Mouse (Mus musculus) hindbrain, embryonic 12.5 days (tissue): ENCODE data around the gene Zfp326. TPM values are rescaled to one million over a fixed set of nuclear protein-coding genes. Genes with fewer than 3 reads are reported as not detected.
A peak's percentile ranks its signal among the peaks of the same experiment; 100 is the strongest.
"Not testable (repeated sequence)": the region's sequence is repeated elsewhere in the genome, so short reads cannot be mapped to it uniquely, and the experiment has no call there.

Source experiments
- ATAC-seq: fragments of 200-750 bp; cut with Nextera tagmentation; 2 replicates; pipeline ENCODE4 v1.8.0; 2017; ENCODE audit warnings: moderate TSS enrichment; ENCODE audit not compliant: low FRiP score
- H3K27ac ChIP-seq: fragments of 300-500 bp; sonication (generic); 2 replicates; pipeline ENCODE4 v1.5.1; 2016; ENCODE audit warnings: mild to moderate bottlenecking
- H3K27me3 ChIP-seq: fragments of 300-500 bp; sonication (generic); 2 replicates; pipeline ENCODE4 v1.6.1; 2016; ENCODE audit warnings: mild to moderate bottlenecking
- H3K36me3 ChIP-seq: fragments of 300-500 bp; sonication (generic); 2 replicates; pipeline ENCODE4 v1.6.1; 2016; ENCODE audit warnings: mild to moderate bottlenecking
- H3K4me1 ChIP-seq: fragments of 300-500 bp; sonication (generic); 2 replicates; pipeline ENCODE4 v1.6.1; 2016
- H3K4me2 ChIP-seq: fragments of 300-500 bp; sonication (generic); replicated peaks from 2 replicates; pipeline ENCODE4 v1.6.1; 2016; ENCODE audit warnings: mild to moderate bottlenecking
- H3K4me3 ChIP-seq: fragments of 300-500 bp; sonication (generic); 2 replicates; pipeline ENCODE4 v1.5.1; 2016; ENCODE audit warnings: mild to moderate bottlenecking
- H3K9ac ChIP-seq: fragments of 300-500 bp; sonication (generic); 2 replicates; pipeline ENCODE4 v1.6.1; 2016; ENCODE audit warnings: mild to moderate bottlenecking, moderate library complexity
- H3K9me3 ChIP-seq: fragments of 300-500 bp; sonication (generic); replicated peaks from 2 replicates; pipeline ENCODE4 v1.6.1; 2016; ENCODE audit warnings: mild to moderate bottlenecking
- WGBS: fragments of 180-500 bp; shearing (Covaris S2); methylation state at CpG from one replicate; pipeline ENCODE4 v1.1.7; 2016; 5-methylcytosine and 5-hydroxymethylcytosine counted together
- polyA plus RNA-seq: library from polyadenylated mRNA; unstranded; fragments of >200 nt; fragmentation: Nextera tagmentation; extraction: Ambion mirVana; gene quantifications from 2 replicates; pipeline ENCODE4 v1.2.1, GENCODE M21; 2016

The Zfp326 gene
- polyA plus RNA-seq, 1 experiment from 2014 or later, result 64.7 TPM

DNA sequence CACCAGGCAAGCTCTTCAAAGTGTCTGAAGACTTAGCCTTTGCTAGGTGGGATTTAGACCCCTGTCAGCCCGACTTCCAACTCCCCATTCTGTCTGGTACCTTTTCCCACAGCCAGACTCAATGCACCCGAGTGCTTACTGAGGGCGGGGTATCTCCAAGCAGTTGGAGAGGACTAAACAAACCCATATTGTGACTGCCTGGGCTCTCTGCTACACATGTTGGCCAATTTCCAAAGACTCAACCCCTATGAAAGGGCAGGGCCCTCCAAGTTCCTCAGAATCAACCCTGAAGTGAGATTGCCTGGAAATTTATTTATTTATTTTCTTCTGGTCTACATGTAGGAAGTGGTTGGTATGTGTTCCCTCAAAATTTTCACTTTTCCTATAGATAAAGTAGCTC, 26.7 kb upstream of the Zfp326 start:
- WGBS, result 78% methylated on average over 3 of the region's 3 CpGs
- Histone ChIP-seq H3K36me3 (no peaks in the 10 kb centered on the region), H3K27me3 (no peaks in the 10 kb centered on the region), H3K4me2 (no peak overlapping the region), H3K9me3 (no peaks in the 10 kb centered on the region), H3K4me3 (no peak overlapping the region), H3K27ac (no peak overlapping the region), H3K9ac (no peak overlapping the region), H3K4me1 (no peaks in the 10 kb centered on the region)
- no peak for ATAC-seq

DNA sequence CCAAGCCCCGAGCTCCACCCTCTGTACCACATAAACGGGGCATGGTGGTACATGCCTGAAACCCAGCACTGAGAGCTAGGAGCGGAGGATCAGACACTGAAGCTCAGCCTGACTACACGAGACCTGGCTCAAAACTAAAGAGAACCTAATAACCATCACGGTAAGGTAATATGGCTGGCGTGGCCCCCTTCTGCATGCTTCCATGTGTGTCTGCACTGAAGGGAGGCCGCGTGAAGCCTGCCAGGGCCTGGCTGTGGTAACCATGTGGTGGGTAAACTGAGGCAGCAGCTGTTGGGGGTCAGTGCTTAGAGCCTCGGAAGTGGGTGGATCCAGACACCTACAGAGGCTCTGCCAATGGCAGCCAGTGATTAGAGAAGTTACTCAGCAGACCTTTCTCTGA, 23.1 kb upstream of the Zfp326 start:
- no peak overlapping the region for H3K27ac ChIP-seq
- 88% methylated on average over 9 of the region's 9 CpGs for WGBS
- no peak for ATAC-seq
- H3K4me3 ChIP-seq, result no peak overlapping the region
- H3K4me1 ChIP-seq, result no peaks in the 10 kb centered on the region
- no peaks in the 10 kb centered on the region for H3K27me3 ChIP-seq
- no peak overlapping the region for H3K4me2 ChIP-seq
- no peaks in the 10 kb centered on the region for H3K36me3 ChIP-seq
- H3K9ac ChIP-seq, result no peak overlapping the region
- H3K9me3 ChIP-seq, result no peaks in the 10 kb centered on the region

DNA sequence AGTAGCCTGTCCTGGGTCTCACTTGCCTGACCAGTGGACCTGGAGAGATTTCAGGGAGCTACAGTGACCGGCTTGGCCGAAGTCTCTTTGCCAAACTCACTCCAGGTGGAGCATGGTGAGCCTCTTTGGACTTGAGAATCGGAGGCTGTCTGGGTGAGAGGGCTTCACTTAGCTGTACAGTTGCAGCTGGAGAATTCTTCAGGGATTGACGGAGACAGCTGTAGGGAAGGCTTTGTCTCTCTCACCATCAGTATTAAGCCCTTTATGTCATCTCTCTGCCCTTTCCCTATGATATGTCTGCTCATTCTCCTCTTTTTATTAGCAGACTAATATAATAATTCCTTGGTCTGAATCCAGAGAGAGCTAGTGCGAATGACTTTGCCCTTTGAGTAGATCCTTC, 18.9 kb upstream of the Zfp326 start:
- WGBS, result 86% methylated on average over 5 of the region's 5 CpGs

DNA sequence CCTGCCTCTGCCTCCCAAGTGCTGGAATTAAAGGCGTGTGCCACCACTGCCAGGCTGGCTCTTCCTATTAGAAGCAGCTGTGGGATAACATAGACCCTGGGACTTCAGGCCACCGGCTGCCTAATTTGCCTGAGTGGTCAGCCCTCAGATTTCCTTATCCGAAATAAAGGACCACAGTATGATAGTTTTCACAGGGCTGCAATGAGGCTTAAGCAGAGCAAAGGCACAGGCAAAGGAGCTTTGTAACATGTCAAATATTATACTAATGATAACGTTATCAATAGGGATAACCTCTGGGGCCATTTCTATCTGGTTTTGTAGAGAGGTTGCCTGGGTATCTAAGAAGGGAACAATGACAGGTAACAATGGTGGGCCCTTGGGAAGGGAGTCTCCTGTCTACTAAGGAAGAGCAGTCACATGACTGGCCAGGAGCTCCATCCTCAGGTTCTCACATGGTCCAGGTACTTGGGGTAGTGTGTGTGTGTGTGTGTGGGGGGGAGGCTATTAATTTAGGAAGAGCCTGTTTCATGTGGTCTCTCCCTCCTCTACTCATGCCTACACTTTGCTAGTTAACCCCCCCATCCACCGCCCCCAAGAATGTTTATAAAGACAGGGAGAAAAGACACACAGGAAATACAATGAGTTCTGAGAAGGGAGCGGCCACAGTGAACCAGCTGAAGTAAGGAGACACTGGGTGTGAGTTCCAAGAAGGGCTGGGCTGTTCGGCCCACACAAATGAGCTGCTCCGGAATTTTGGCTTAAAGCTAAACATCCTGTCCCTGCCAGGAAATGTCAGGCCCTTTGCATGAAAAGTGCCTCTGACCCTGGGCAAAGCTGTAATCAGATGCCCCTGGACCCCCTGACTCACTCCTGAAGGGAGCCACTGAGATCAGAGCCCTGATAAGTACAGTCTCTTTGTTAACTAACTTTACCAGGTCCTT, 17.3 kb upstream of the Zfp326 start:
- Histone ChIP-seq H3K4me3 (no peak overlapping the region), H3K36me3 (no peaks in the 10 kb centered on the region), H3K9me3 (no peaks in the 10 kb centered on the region), H3K9ac (no peak overlapping the region), H3K4me1 (peaks cover 4% of the 10 kb centered on the region; the same call in 1 of the 2 replicates), H3K4me2 (no peak overlapping the region), H3K27me3 (no peaks in the 10 kb centered on the region), H3K27ac (no peak overlapping the region)
- WGBS, result 77% methylated on average over 8 of the region's 8 CpGs
- ATAC-seq, result no peak

More for the DNA sequence above, 18.9 kb upstream of the Zfp326 start:
- no peaks in the 10 kb centered on the region for H3K27me3 ChIP-seq
- H3K4me1 ChIP-seq, result peaks cover 4% of the 10 kb centered on the region; the same call in 1 of the 2 replicates
- no peak overlapping the region for H3K4me3 ChIP-seq
- no peaks in the 10 kb centered on the region for H3K36me3 ChIP-seq
- no peaks in the 10 kb centered on the region for H3K9me3 ChIP-seq
- no peak overlapping the region for H3K9ac ChIP-seq
- no peak overlapping the region for H3K4me2 ChIP-seq
- no peak for ATAC-seq
- no peak overlapping the region for H3K27ac ChIP-seq

DNA sequence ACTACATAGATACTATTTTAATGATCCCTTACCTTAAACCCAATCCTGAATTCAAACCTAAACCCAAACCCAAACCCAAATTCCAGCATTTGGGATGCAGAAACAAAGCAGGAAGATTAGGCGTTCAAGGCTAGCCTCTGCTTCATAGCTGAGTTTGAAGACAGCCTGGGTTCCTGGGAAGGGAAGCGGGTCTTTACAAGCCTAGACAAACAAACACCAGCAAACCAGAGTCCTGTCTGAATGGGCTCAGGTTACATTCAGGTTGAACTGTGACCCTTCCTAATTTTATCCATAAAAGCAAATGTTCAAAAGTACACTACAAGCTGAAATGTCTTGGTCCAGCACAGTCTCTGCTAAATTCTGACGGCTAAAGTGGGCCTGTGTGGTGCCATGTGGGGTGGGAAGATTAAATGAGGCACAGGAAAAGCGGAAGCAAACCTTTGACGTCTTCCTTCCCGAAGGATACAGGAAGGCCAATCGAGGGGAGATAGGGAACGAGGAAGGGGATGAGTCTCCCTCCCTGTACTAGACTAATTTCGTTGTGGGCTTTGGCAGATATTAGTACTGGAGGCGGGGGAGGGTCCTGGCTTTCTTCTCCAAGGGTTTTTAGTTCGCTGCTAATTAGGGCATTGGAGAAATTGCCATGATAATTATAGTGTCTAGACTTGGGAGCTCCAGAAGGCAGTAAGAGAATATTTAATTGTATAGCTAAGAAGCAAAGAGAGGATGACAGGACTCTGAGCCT, 16.5 kb upstream of the Zfp326 start:
- Histone ChIP-seq H3K4me3 (no peak overlapping the region), H3K27me3 (no peaks in the 10 kb centered on the region), H3K4me2 (no peak overlapping the region), H3K9me3 (no peaks in the 10 kb centered on the region), H3K36me3 (no peaks in the 10 kb centered on the region), H3K9ac (no peak overlapping the region), H3K4me1 (peaks cover 4% of the 10 kb centered on the region; the same call in 1 of the 2 replicates), H3K27ac (no peak overlapping the region)
- no peak for ATAC-seq
- WGBS, result 64% methylated on average over 11 of the region's 11 CpGs

DNA sequence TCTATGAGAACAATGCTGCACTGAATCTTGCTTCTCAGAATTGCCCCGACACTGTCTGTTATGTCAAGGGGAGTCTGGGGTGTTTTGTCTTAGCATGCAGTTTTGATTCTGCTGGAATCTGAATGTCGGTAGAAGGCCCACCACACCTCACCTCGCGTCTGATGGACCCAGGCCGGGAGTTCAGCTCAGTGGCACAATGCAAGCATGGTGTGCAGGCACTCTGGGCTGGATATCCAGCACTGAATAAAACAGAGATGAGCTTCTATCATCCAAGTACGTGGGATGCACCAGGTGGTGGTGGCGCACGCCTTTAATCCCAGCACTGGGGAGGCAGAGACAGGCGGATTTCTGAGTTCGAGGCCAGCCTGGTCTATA, 15.9 kb upstream of the Zfp326 start:
- Histone ChIP-seq H3K9me3 (no peaks in the 10 kb centered on the region), H3K4me3 (no peak overlapping the region), H3K27ac (no peak overlapping the region), H3K9ac (no peak overlapping the region), H3K4me1 (peaks cover 4% of the 10 kb centered on the region; the same call in 1 of the 2 replicates), H3K27me3 (no peaks in the 10 kb centered on the region), H3K4me2 (no peak overlapping the region), H3K36me3 (no peaks in the 10 kb centered on the region)
- no peak for ATAC-seq
- 89% methylated on average over 10 of the region's 10 CpGs for WGBS

DNA sequence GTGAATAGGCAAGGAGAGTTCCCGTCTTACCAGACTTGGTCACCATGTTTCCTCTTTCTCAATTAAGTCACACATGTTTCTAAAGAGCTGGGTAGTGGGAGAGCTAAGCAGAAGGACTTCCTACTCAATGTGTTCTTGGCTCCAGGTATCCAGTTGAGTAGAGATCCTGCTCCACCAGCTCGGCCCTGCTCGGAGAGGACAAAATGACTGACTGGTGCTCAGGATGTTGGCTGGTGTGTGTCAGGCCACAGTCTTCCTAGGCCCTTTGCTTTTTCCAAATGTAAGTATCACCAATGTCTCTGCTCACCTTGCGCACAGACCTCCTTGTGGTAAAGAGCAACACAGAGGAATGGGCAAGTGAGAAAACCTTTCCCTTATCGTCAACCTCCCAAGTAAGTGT, 14.7 kb upstream of the Zfp326 start:
- Histone ChIP-seq H3K9ac (no peak overlapping the region), H3K9me3 (no peaks in the 10 kb centered on the region), H3K4me2 (no peak overlapping the region), H3K27me3 (no peaks in the 10 kb centered on the region), H3K27ac (no peak overlapping the region), H3K36me3 (no peaks in the 10 kb centered on the region), H3K4me1 (peaks cover 4% of the 10 kb centered on the region; the same call in 1 of the 2 replicates), H3K4me3 (no peak overlapping the region)
- WGBS, result 97% methylated on average over 5 of the region's 5 CpGs
- ATAC-seq, result no peak

DNA sequence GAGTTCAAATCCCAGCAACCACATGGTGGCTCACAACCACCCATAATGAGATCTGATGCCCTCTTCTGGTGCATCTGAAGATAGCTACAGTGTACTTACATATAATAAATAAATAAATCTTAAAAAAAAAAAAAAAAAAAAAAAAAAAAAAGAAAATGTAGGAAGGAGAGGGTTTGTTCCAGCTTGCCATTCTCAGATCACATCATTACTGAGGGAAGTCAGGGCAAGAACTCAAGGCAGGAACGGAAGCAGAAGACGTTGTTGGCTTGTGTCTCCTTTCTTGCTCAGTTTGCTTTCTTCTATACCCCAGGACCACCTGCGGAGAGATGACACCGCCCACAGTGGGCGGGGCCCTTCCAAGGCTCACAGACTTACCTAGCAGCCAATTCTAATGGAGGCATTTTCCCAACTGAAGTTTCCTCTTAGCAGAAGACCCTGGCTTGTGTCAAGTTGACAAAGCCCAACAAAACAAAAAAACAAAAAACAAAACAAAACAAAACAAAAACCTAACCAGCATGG, 11.2 kb upstream of the Zfp326 start:
- H3K4me1 ChIP-seq, H3K4me2 ChIP-seq, H3K27me3 ChIP-seq, H3K9ac ChIP-seq, H3K9me3 ChIP-seq, H3K36me3 ChIP-seq, H3K27ac ChIP-seq, H3K4me3 ChIP-seq, ATAC-seq: not testable (repeated sequence)
- WGBS, result 44% methylated on average over 5 of the region's 5 CpGs

DNA sequence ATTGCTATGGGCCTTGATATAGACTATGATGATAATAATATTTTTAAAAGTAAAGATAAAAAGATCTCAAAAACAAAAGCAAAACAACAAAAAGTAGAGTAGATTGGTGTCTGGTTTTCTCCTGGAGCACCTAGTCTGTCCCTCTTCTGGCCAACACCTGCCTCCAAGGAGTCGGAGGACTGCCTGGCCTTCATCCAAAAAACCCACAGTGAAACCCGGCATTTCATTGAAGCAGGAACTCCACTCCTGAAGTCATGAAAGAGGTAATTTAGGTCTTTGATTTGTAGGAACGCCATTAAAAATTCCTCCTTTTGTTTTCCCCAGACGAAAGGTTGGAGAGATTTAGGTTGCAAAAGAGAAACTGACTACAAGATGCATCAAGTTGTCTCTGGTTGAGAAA, 8.9 kb upstream of the Zfp326 start:
- H3K27ac ChIP-seq, result no peak overlapping the region
- no peak for ATAC-seq
- H3K9me3 ChIP-seq, result no peaks in the 10 kb centered on the region
- 45% methylated on average over 4 of the region's 4 CpGs for WGBS
- no peaks in the 10 kb centered on the region for H3K36me3 ChIP-seq
- no peak overlapping the region for H3K9ac ChIP-seq
- no peak overlapping the region for H3K4me2 ChIP-seq
- peaks cover 3% of the 10 kb centered on the region; the same call in 1 of the 2 replicates for H3K4me1 ChIP-seq
- no peaks in the 10 kb centered on the region for H3K27me3 ChIP-seq
- H3K4me3 ChIP-seq, result no peak overlapping the region

DNA sequence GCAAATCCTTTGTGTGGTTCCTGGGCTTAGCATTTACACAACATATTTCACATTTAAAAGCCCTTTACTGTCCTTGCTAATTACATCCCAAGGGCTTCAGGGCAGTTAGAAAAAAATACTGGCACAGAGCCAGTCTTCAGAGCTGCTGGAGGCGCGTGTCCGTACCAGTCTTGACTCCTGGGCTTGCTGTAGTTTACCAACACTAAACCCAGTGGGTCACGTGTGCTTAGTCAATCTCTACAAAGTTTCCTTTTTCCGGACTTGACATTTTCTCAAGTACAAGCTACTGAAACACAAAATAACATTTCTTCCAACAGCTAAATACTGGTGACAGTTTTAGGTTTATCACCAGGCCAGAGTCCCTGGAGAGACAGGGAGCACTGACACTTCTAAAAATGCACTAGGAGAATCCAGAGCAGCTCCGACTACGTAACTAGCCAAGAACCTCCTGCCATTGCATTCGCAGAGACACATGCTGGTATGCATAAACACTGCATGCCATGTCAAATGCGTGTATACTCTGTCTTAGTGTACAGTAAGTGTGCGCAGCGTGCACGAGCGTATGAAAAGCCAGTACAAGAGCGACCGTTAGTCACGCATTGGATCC, 8.4 kb upstream of the Zfp326 start:
- peaks cover 3% of the 10 kb centered on the region; the same call in 1 of the 2 replicates for H3K4me1 ChIP-seq
- H3K4me2 ChIP-seq, result no peak overlapping the region
- H3K9ac ChIP-seq, result no peak overlapping the region
- no peak overlapping the region for H3K4me3 ChIP-seq
- peak; percentile 72; the same call in 1 of the 2 replicates for ATAC-seq
- 74% methylated on average over 16 of the region's 16 CpGs for WGBS
- no peaks in the 10 kb centered on the region for H3K27me3 ChIP-seq
- H3K27ac ChIP-seq, result no peak overlapping the region
- H3K36me3 ChIP-seq, result no peaks in the 10 kb centered on the region
- no peaks in the 10 kb centered on the region for H3K9me3 ChIP-seq

DNA sequence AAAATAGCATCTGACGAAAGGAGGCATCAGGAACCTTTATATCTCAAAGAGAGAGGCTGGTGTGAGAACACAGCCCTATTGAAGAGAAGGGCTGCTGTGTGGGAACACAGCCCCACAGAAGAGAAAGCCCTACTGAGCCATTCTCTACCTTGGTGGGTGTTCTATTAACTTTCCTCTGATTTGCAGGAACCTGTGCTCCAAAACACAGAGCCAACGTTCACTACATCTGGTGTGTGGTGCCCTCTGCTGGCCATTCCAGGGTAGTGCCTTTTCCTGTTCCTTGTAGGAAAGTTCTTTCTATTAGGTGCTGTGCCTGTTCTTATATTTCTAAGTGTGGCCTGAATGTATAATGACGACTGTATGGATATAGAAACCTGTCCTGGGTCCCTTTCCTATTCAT, 7.8 kb upstream of the Zfp326 start:
- 29% methylated on average over 3 of the region's 3 CpGs for WGBS
- ATAC-seq, result peak; percentile 56; the same call in 1 of the 2 replicates
- H3K9ac ChIP-seq, result no peak overlapping the region

DNA sequence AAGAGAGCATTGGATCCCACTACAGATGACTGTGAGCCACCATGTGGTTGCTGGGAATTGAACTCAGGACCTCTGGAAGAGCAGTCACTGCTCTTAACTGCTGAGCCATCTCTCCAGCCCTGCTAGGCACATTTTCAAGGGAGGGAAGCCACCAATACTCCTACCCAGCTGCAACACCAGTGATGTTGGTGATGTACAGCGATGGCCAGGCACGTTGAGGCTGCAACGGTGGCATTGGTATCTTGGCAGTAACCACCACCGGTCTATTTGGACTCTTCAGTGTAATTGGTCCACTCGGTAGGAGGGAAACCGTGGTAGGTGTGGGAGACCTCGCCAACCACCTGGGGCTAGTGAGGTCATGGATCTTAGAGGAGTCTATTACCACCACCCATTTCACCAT, 6.6 kb upstream of the Zfp326 start:
- Histone ChIP-seq H3K27ac (no peak overlapping the region), H3K4me2 (no peak overlapping the region), H3K27me3 (no peaks in the 10 kb centered on the region), H3K9me3 (no peaks in the 10 kb centered on the region), H3K4me3 (no peak overlapping the region), H3K36me3 (no peaks in the 10 kb centered on the region), H3K4me1 (peaks cover 3% of the 10 kb centered on the region; the same call in 1 of the 2 replicates), H3K9ac (no peak overlapping the region)
- no peak for ATAC-seq
- 85% methylated on average over 7 of the region's 7 CpGs for WGBS

More for the DNA sequence above, 7.8 kb upstream of the Zfp326 start:
- no peak overlapping the region for H3K4me3 ChIP-seq
- no peaks in the 10 kb centered on the region for H3K27me3 ChIP-seq
- no peak overlapping the region for H3K4me2 ChIP-seq
- H3K9me3 ChIP-seq, result no peaks in the 10 kb centered on the region
- no peaks in the 10 kb centered on the region for H3K36me3 ChIP-seq
- peaks cover 3% of the 10 kb centered on the region; the same call in 1 of the 2 replicates for H3K4me1 ChIP-seq
- no peak overlapping the region for H3K27ac ChIP-seq
